Mouse (Mus musculus) common myeloid progenitor, adult 5-6 weeks (primary cell): ENCODE measurements around the gene Metrnl. TPM values are rescaled to one million over a fixed set of nuclear protein-coding genes. Genes with fewer than 3 reads are reported as not detected.
"Not testable (repeated sequence)": the region's sequence is repeated elsewhere in the genome, so short reads cannot be mapped to it uniquely, and the experiment has no call there.

Experiments
- ATAC-seq: replicated peaks from 2 replicates; pipeline ENCODE4 v1.8.0; 2016; ENCODE audit warnings: low read depth, mild to moderate bottlenecking, moderate TSS enrichment, inconsistent platforms; ENCODE audit not compliant: poor library complexity, severe bottlenecking
- total RNA-seq: library from RNA; stranded (forward); fragments of 200-1000, 187-1606 nt; gene quantifications from 2 replicates; pipeline ENCODE4 v1.2.3, GENCODE M21; 2017

Metrnl gene
- total RNA-seq, result 2.4 TPM in 1 of 2 replicates, not detected in the other

- no peak for ATAC-seq
These were observed at the start of gene Metrnl for GRCm38 (mm10) chr11:121701244-121701643. TSS of gene Metrnl (plus strand) at chr11:121701544.

GRCm38 (mm10) chr11:121651556-121651955, 49.8 kb upstream of the Metrnl start:
- ATAC-seq, result no peak

- no peak for ATAC-seq
These were observed 49.4 kb upstream of the Metrnl start for GRCm38 (mm10) chr11:121651983-121652382.

GRCm38 (mm10) chr11:121652547-121653305, 48.6 kb upstream of the Metrnl start:
- ATAC-seq, result peak; percentile 48

- ATAC-seq, result no peak
These were observed 47.7 kb upstream of the Metrnl start for GRCm38 (mm10) chr11:121653631-121654030.

GRCm38 (mm10) chr11:121654406-121654945, 46.9 kb upstream of the Metrnl start:
- ATAC-seq, result no peak

GRCm38 (mm10) chr11:121655166-121655806, 46.1 kb upstream of the Metrnl start:
- ATAC-seq, result peak; percentile 37

GRCm38 (mm10) chr11:121655807-121656511, 45.4 kb upstream of the Metrnl start:
- peak; percentile 82 for ATAC-seq

GRCm38 (mm10) chr11:121658151-121658550, 43.2 kb upstream of the Metrnl start:
- ATAC-seq, result no peak

GRCm38 (mm10) chr11:121660604-121661003, 40.7 kb upstream of the Metrnl start:
- not testable (repeated sequence) for ATAC-seq

- ATAC-seq, result no peak
These were observed 40.2 kb upstream of the Metrnl start for GRCm38 (mm10) chr11:121661116-121661515.

GRCm38 (mm10) chr11:121667541-121667940, 33.8 kb upstream of the Metrnl start:
- no peak for ATAC-seq

GRCm38 (mm10) chr11:121668776-121669175, 32.6 kb upstream of the Metrnl start:
- no peak for ATAC-seq

- no peak for ATAC-seq
These were observed 30.4 kb upstream of the Metrnl start for GRCm38 (mm10) chr11:121670926-121671325.

- ATAC-seq, result no peak
These were observed 28.9 kb upstream of the Metrnl start for GRCm38 (mm10) chr11:121672312-121672989.

- ATAC-seq, result peak; percentile 98
These were observed 28.3 kb upstream of the Metrnl start, which contains the start of gene B3gntl1 for GRCm38 (mm10) chr11:121672990-121673572. TSS of gene B3gntl1 (minus strand) at chr11:121673153.

- ATAC-seq, result no peak
These were observed 27.7 kb upstream of the Metrnl start for GRCm38 (mm10) chr11:121673629-121674028.

- no peak for ATAC-seq
These were observed 24.5 kb upstream of the Metrnl start for GRCm38 (mm10) chr11:121676836-121677235.

- no peak for ATAC-seq
These were observed 21.8 kb upstream of the Metrnl start for GRCm38 (mm10) chr11:121679581-121679980.

GRCm38 (mm10) chr11:121680750-121681149, 20.6 kb upstream of the Metrnl start:
- ATAC-seq, result peak; percentile 85
